Mouse (Mus musculus): ENCODE measurements around the gene Fzr1. TPM values are rescaled to one million over a fixed set of nuclear protein-coding genes. Genes with fewer than 3 reads are reported as not detected.

Fzr1 gene
- polyA plus RNA-seq (2014; fragmentation: Illumina TruSeq; extraction: RNeasy Lipid Tissue Mini Kit (QIAGEN cat#74804); ENCODE audit: low read depth, low replicate concordance) = 1.1 TPM

GRCm38 (mm10) chr10:81377793-81378552 lies at the start of gene Fzr1:
Gene Fzr1 (minus strand): TSS chr10:81378516.

GRCm38 (mm10) chr10:81392781-81393185 lies 14.5 kb upstream of the Fzr1 start, which contains the start of gene Smim24:
Gene Smim24 (plus strand): TSS chr10:81393051.

GRCm38 (mm10) chr10:81388505-81389055 lies 10.3 kb upstream of the Fzr1 start, which contains the start of gene Gm48552:
Gene Gm48552 (plus strand): TSS chr10:81389005.

GRCm38 (mm10) chr10:81383802-81384604 lies 5.7 kb upstream of the Fzr1 start, which contains the start of the genes Dohh and Gm48551:
Gene Dohh (plus strand): TSS chr10:81384428.
Gene Gm48551 (plus strand): TSS chr10:81384466.

GRCm38 (mm10) chr10:81365672-81366476 lies 12.4 kb downstream of the Fzr1 start, which contains the start of gene 4930404N11Rik:
Gene 4930404N11Rik (minus strand): TSS chr10:81365816.

GRCm38 (mm10) chr10:81356991-81357844 lies 21.1 kb downstream of the Fzr1 start, which contains the start of gene Mfsd12:
Gene Mfsd12 (plus strand): TSS chr10:81357491.

GRCm38 (mm10) chr10:81350351-81351063 lies 27.8 kb downstream of the Fzr1 start, which contains the start of gene Hmg20b:
Gene Hmg20b (minus strand): TSS chr10:81350480.

GRCm38 (mm10) chr10:81342686-81343505 lies 35.4 kb downstream of the Fzr1 start, which contains the start of gene Gipc3:
Gene Gipc3 (minus strand): TSS chr10:81343266.

GRCm38 (mm10) chr10:81328386-81328785 lies 49.9 kb downstream of the Fzr1 start, which contains the start of gene Tbxa2r:
Gene Tbxa2r (plus strand): TSS chr10:81328731.

GRCm38 (mm10) chr10:81320550-81321347 lies 57.6 kb downstream of the Fzr1 start, which contains the start of gene Cactin:
Gene Cactin (plus strand): TSS chr10:81321103.

Other genes starting within 250 kb of the Fzr1 start
- 1.8 TPM for gene Zbtb7a, start 243.3 kb downstream of the Fzr1 start, polyA plus RNA-seq (2014; fragmentation: Illumina TruSeq; extraction: RNeasy Lipid Tissue Mini Kit (QIAGEN cat#74804); ENCODE audit: low read depth, low replicate concordance)
- gene Pias4, start 210.6 kb downstream of the Fzr1 start, polyA plus RNA-seq (2014; fragmentation: Illumina TruSeq; extraction: RNeasy Lipid Tissue Mini Kit (QIAGEN cat#74804); ENCODE audit: low read depth, low replicate concordance) = 0.78 TPM
- 18.1 TPM for gene Eef2, start 201.9 kb downstream of the Fzr1 start, polyA plus RNA-seq (2014; fragmentation: Illumina TruSeq; extraction: RNeasy Lipid Tissue Mini Kit (QIAGEN cat#74804); ENCODE audit: low read depth, low replicate concordance)
- gene Dapk3, start 195.5 kb downstream of the Fzr1 start, polyA plus RNA-seq (2014; fragmentation: Illumina TruSeq; extraction: RNeasy Lipid Tissue Mini Kit (QIAGEN cat#74804); ENCODE audit: low read depth, low replicate concordance) = not detected
- 0.28 TPM for gene 4930442H23Rik, start 194.7 kb downstream of the Fzr1 start, polyA plus RNA-seq (2014; fragmentation: Illumina TruSeq; extraction: RNeasy Lipid Tissue Mini Kit (QIAGEN cat#74804); ENCODE audit: low read depth, low replicate concordance)
- not detected for gene Nmrk2, start 176.5 kb downstream of the Fzr1 start, polyA plus RNA-seq (2014; fragmentation: Illumina TruSeq; extraction: RNeasy Lipid Tissue Mini Kit (QIAGEN cat#74804); ENCODE audit: low read depth, low replicate concordance)
- gene Atcay, start 147.7 kb downstream of the Fzr1 start, polyA plus RNA-seq (2014; fragmentation: Illumina TruSeq; extraction: RNeasy Lipid Tissue Mini Kit (QIAGEN cat#74804); ENCODE audit: low read depth, low replicate concordance) = 0.06 TPM
- gene Zfr2, start 145.4 kb downstream of the Fzr1 start, polyA plus RNA-seq (2014; fragmentation: Illumina TruSeq; extraction: RNeasy Lipid Tissue Mini Kit (QIAGEN cat#74804); ENCODE audit: low read depth, low replicate concordance) = 0.76 TPM
- gene Matk, start 125.6 kb downstream of the Fzr1 start, polyA plus RNA-seq (2014; fragmentation: Illumina TruSeq; extraction: RNeasy Lipid Tissue Mini Kit (QIAGEN cat#74804); ENCODE audit: low read depth, low replicate concordance) = not detected
- gene Mrpl54, start 111.6 kb downstream of the Fzr1 start, polyA plus RNA-seq (2014; fragmentation: Illumina TruSeq; extraction: RNeasy Lipid Tissue Mini Kit (QIAGEN cat#74804); ENCODE audit: low read depth, low replicate concordance) = 6.4 TPM
- gene Apba3, start 111.6 kb downstream of the Fzr1 start, polyA plus RNA-seq (2014; fragmentation: Illumina TruSeq; extraction: RNeasy Lipid Tissue Mini Kit (QIAGEN cat#74804); ENCODE audit: low read depth, low replicate concordance) = 4.4 TPM
- not detected for gene Tjp3, start 86.9 kb downstream of the Fzr1 start, polyA plus RNA-seq (2014; fragmentation: Illumina TruSeq; extraction: RNeasy Lipid Tissue Mini Kit (QIAGEN cat#74804); ENCODE audit: low read depth, low replicate concordance)
- 0.67 TPM for gene Pip5k1c, start 85.6 kb downstream of the Fzr1 start, polyA plus RNA-seq (2014; fragmentation: Illumina TruSeq; extraction: RNeasy Lipid Tissue Mini Kit (QIAGEN cat#74804); ENCODE audit: low read depth, low replicate concordance)
- 0.14 TPM for gene Cactin, start 57.4 kb downstream of the Fzr1 start, polyA plus RNA-seq (2014; fragmentation: Illumina TruSeq; extraction: RNeasy Lipid Tissue Mini Kit (QIAGEN cat#74804); ENCODE audit: low read depth, low replicate concordance)
- not detected for gene Tbxa2r, start 49.8 kb downstream of the Fzr1 start, polyA plus RNA-seq (2014; fragmentation: Illumina TruSeq; extraction: RNeasy Lipid Tissue Mini Kit (QIAGEN cat#74804); ENCODE audit: low read depth, low replicate concordance)
- gene Gipc3, start 35.2 kb downstream of the Fzr1 start, polyA plus RNA-seq (2014; fragmentation: Illumina TruSeq; extraction: RNeasy Lipid Tissue Mini Kit (QIAGEN cat#74804); ENCODE audit: low read depth, low replicate concordance) = 0.11 TPM
- 2.9 TPM for gene Hmg20b, start 28.0 kb downstream of the Fzr1 start, polyA plus RNA-seq (2014; fragmentation: Illumina TruSeq; extraction: RNeasy Lipid Tissue Mini Kit (QIAGEN cat#74804); ENCODE audit: low read depth, low replicate concordance)
- gene Mfsd12, start 21.0 kb downstream of the Fzr1 start, polyA plus RNA-seq (2014; fragmentation: Illumina TruSeq; extraction: RNeasy Lipid Tissue Mini Kit (QIAGEN cat#74804); ENCODE audit: low read depth, low replicate concordance) = 0.90 TPM
- gene 4930404N11Rik, start 12.7 kb downstream of the Fzr1 start, polyA plus RNA-seq (2014; fragmentation: Illumina TruSeq; extraction: RNeasy Lipid Tissue Mini Kit (QIAGEN cat#74804); ENCODE audit: low read depth, low replicate concordance) = not detected
- not detected for gene Dohh, start 5.9 kb upstream of the Fzr1 start, polyA plus RNA-seq (2014; fragmentation: Illumina TruSeq; extraction: RNeasy Lipid Tissue Mini Kit (QIAGEN cat#74804); ENCODE audit: low read depth, low replicate concordance)
- 0.20 TPM for gene Gm48551, start 6.0 kb upstream of the Fzr1 start, polyA plus RNA-seq (2014; fragmentation: Illumina TruSeq; extraction: RNeasy Lipid Tissue Mini Kit (QIAGEN cat#74804); ENCODE audit: low read depth, low replicate concordance)
- gene Gm48552, start 10.5 kb upstream of the Fzr1 start, polyA plus RNA-seq (2014; fragmentation: Illumina TruSeq; extraction: RNeasy Lipid Tissue Mini Kit (QIAGEN cat#74804); ENCODE audit: low read depth, low replicate concordance) = not detected
- 273 TPM for gene Smim24, start 14.5 kb upstream of the Fzr1 start, polyA plus RNA-seq (2014; fragmentation: Illumina TruSeq; extraction: RNeasy Lipid Tissue Mini Kit (QIAGEN cat#74804); ENCODE audit: low read depth, low replicate concordance)
- 3.2 TPM for gene Nfic, start 77.1 kb upstream of the Fzr1 start, polyA plus RNA-seq (2014; fragmentation: Illumina TruSeq; extraction: RNeasy Lipid Tissue Mini Kit (QIAGEN cat#74804); ENCODE audit: low read depth, low replicate concordance)
- 4.3 TPM for gene Celf5, start 104.2 kb upstream of the Fzr1 start, polyA plus RNA-seq (2014; fragmentation: Illumina TruSeq; extraction: RNeasy Lipid Tissue Mini Kit (QIAGEN cat#74804); ENCODE audit: low read depth, low replicate concordance)
- gene Ncln, start 117.9 kb upstream of the Fzr1 start, polyA plus RNA-seq (2014; fragmentation: Illumina TruSeq; extraction: RNeasy Lipid Tissue Mini Kit (QIAGEN cat#74804); ENCODE audit: low read depth, low replicate concordance) = not detected
- gene S1pr4, start 121.6 kb upstream of the Fzr1 start, polyA plus RNA-seq (2014; fragmentation: Illumina TruSeq; extraction: RNeasy Lipid Tissue Mini Kit (QIAGEN cat#74804); ENCODE audit: low read depth, low replicate concordance) = not detected
- gene Gna15, start 145.7 kb upstream of the Fzr1 start, polyA plus RNA-seq (2014; fragmentation: Illumina TruSeq; extraction: RNeasy Lipid Tissue Mini Kit (QIAGEN cat#74804); ENCODE audit: low read depth, low replicate concordance) = not detected
- 1.9 TPM for gene Gna11, start 166.7 kb upstream of the Fzr1 start, polyA plus RNA-seq (2014; fragmentation: Illumina TruSeq; extraction: RNeasy Lipid Tissue Mini Kit (QIAGEN cat#74804); ENCODE audit: low read depth, low replicate concordance)
- gene Aes, start 181.0 kb upstream of the Fzr1 start, polyA plus RNA-seq (2014; fragmentation: Illumina TruSeq; extraction: RNeasy Lipid Tissue Mini Kit (QIAGEN cat#74804); ENCODE audit: low read depth, low replicate concordance) = 4.5 TPM
- gene Tle2, start 196.0 kb upstream of the Fzr1 start, polyA plus RNA-seq (2014; fragmentation: Illumina TruSeq; extraction: RNeasy Lipid Tissue Mini Kit (QIAGEN cat#74804); ENCODE audit: low read depth, low replicate concordance) = 1.5 TPM
- gene Tle6, start 222.6 kb upstream of the Fzr1 start, polyA plus RNA-seq (2014; fragmentation: Illumina TruSeq; extraction: RNeasy Lipid Tissue Mini Kit (QIAGEN cat#74804); ENCODE audit: low read depth, low replicate concordance) = 0.90 TPM
- 0.90 TPM for gene BC025920, start 227.8 kb upstream of the Fzr1 start, polyA plus RNA-seq (2014; fragmentation: Illumina TruSeq; extraction: RNeasy Lipid Tissue Mini Kit (QIAGEN cat#74804); ENCODE audit: low read depth, low replicate concordance)
- gene Sirt6, start 249.3 kb upstream of the Fzr1 start, polyA plus RNA-seq (2014; fragmentation: Illumina TruSeq; extraction: RNeasy Lipid Tissue Mini Kit (QIAGEN cat#74804); ENCODE audit: low read depth, low replicate concordance) = not detected